ENCODE assay signal across 8 mouse cellular contexts in the genomic region with DNA sequence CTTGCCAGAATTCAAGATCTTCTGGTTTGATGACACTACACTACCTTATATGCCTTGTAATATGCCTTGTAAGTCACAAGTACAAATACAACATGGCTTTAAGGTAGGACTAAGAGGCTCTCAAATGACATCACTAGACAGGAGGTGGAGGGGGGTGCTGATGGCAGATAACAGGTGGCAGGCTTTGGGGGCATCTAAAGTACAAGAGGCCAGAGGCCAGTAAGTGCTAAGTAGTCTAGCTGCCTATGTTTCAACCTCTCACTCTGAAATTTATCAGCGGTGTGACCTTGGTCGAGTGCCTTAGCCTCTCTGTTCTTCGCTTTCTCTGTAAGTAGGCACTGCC. TPM values are rescaled to one million over a fixed set of nuclear protein-coding genes. Genes with fewer than 3 reads are reported as not detected.
DNase-seq lines count a peak whose midpoint lies in the region; ATAC-seq and TF ChIP-seq lines count a peak whose summit lies in the region.

No protein-coding gene starts in this region.

- peak overlapping the region; percentile 98 for H3K9ac ChIP-seq in heart, adult 2 months (ENCODE audit: low read depth, low read length)
- peak overlapping the region; percentile 82 for H3K9ac ChIP-seq in liver, embryonic 11.5 days (ENCODE audit: low read depth, low read length)
- H3K9ac ChIP-seq in stomach, embryonic 16.5 days (ENCODE audit: low read length): peak overlapping the region; percentile 98

- no peak for TF ChIP-seq POLR2A in heart, adult 2 months (IDR thresholded peaks at IDR 0.05; ENCODE audit: insufficient read depth, low read depth, low read length)
- TF ChIP-seq POLR2A in embryonic fibroblast, embryonic 13.5 days (IDR thresholded peaks at IDR 0.05; ENCODE audit: low read depth, low read length): no peak

- H3K36me3 ChIP-seq in heart, adult 2 months (ENCODE audit: control insufficient read depth, insufficient read depth, low read length): peaks cover 22% of the 10 kb centered on the region
- peaks cover 6% of the 10 kb centered on the region for H3K36me3 ChIP-seq in C2C12 (ENCODE audit: control insufficient read depth, insufficient read depth)
- peaks cover 3% of the 10 kb centered on the region; the same call in 1 of the 2 replicates for H3K36me3 ChIP-seq in liver, embryonic 11.5 days (ENCODE audit: control insufficient read depth, insufficient read depth, low read length)
- no peaks in the 10 kb centered on the region for H3K36me3 ChIP-seq in stomach, embryonic 16.5 days (ENCODE audit: control insufficient read depth, insufficient read depth, low read length)

- H3K4me3 ChIP-seq in heart, adult 2 months: peak overlapping the region; percentile 83
- H3K4me3 ChIP-seq in C2C12 (ENCODE audit: insufficient read depth, poor library complexity, severe bottlenecking): peak overlapping the region; percentile 92
- peak overlapping the region; percentile 95 for H3K4me3 ChIP-seq in embryonic fibroblast, embryonic 13.5 days (ENCODE audit: insufficient read depth, low read length)
- H3K4me3 ChIP-seq in liver, embryonic 11.5 days (ENCODE audit: low read depth, low read length): peak overlapping the region; percentile 98
- H3K4me3 ChIP-seq in stomach, embryonic 16.5 days (replicated peaks; ENCODE audit: low read length): peak overlapping the region; percentile 88

- no peaks in the 10 kb centered on the region for H3K9me3 ChIP-seq in liver, embryonic 11.5 days (ENCODE audit: control insufficient read depth, low read length)
- H3K9me3 ChIP-seq in stomach, embryonic 16.5 days (replicated peaks; ENCODE audit: control insufficient read depth, low read length): no peaks in the 10 kb centered on the region

- H3K27me3 ChIP-seq in heart, adult 2 months (ENCODE audit: control insufficient read depth, insufficient read depth, low read length): no peaks in the 10 kb centered on the region
- H3K27me3 ChIP-seq in C2C12 (ENCODE audit: control insufficient read depth, insufficient read depth, insufficient read length): no peaks in the 10 kb centered on the region
- H3K27me3 ChIP-seq in liver, embryonic 11.5 days (replicated peaks; ENCODE audit: control insufficient read depth, insufficient read depth, low read length): no peaks in the 10 kb centered on the region; the same call in 1 of the 2 replicates
- H3K27me3 ChIP-seq in stomach, embryonic 16.5 days (ENCODE audit: control insufficient read depth, insufficient read depth, low read length): no peaks in the 10 kb centered on the region

- no peak for ATAC-seq in liver, embryonic 11.5 days (replicated peaks; ENCODE audit: low FRiP score)
- ATAC-seq in stomach, embryonic 16.5 days (ENCODE audit: insufficient read depth, low FRiP score): no peak

- peaks cover 53% of the 10 kb centered on the region for H3K79me3 ChIP-seq in C2C12 (ENCODE audit: low read depth)

- intact Hi-C loops in heart, adult 2 months (cut with DNase I): loop anchor here (2.0 kb wide), 1 partner anchor 31 kb away; no protein-coding TSS in a partner anchor
- intact Hi-C loops in heart, postnatal 36 days (cut with DNase I): no loop called here
- intact Hi-C loops in left cerebral cortex, postnatal 25 days (cut with DNase I): no loop called here

- 1% methylated on average over 3 of the region's 3 CpGs for WGBS in heart, adult 2 months
- 0% methylated on average over 3 of the region's 3 CpGs for WGBS in liver, embryonic 11.5 days
- WGBS in stomach, embryonic 16.5 days: 0% methylated on average over 3 of the region's 3 CpGs

- H3K27ac ChIP-seq in heart, adult 2 months: peak overlapping the region; percentile 94
- H3K27ac ChIP-seq in embryonic fibroblast, embryonic 13.5 days (ENCODE audit: insufficient read depth, low read length): peak overlapping the region; percentile 45; the same call in 1 of the 2 replicates
- peak overlapping the region; percentile 84; the same call in 1 of the 2 replicates for H3K27ac ChIP-seq in liver, embryonic 11.5 days (ENCODE audit: low read depth, low read length)
- peak overlapping the region; percentile 89 for H3K27ac ChIP-seq in stomach, embryonic 16.5 days (ENCODE audit: low read length)

- peaks cover 6% of the 10 kb centered on the region for H3K79me2 ChIP-seq in heart, adult 2 months (replicated peaks; ENCODE audit: control insufficient read depth, insufficient read depth, low read length)
- H3K79me2 ChIP-seq in C2C12 (ENCODE audit: control insufficient read depth, insufficient read depth): peaks cover 58% of the 10 kb centered on the region

- no peak for DNase-seq in heart, adult 2 months
- no peak for DNase-seq in heart, postnatal 36 days
- peak; percentile 37 for DNase-seq in liver, embryonic 11.5 days (ENCODE audit: low spot score)
- DNase-seq in left cerebral cortex, postnatal 25 days (ENCODE audit: low spot score in 2 of 2): no peak
- DNase-seq in spleen, postnatal 36 days (ENCODE audit: low spot score in 2 of 2): no peak

- TF ChIP-seq CTCF in heart, adult 2 months (IDR thresholded peaks at IDR 0.05): no peak
- no peak for TF ChIP-seq CTCF in C2C12 (IDR thresholded peaks at IDR 0.05; ENCODE audit: control insufficient read depth, insufficient read depth, insufficient read length)
- no peak for TF ChIP-seq CTCF in embryonic fibroblast, embryonic 13.5 days (IDR thresholded peaks at IDR 0.05; ENCODE audit: borderline replicate concordance, insufficient read depth, low read length)

- peak overlapping the region; percentile 90 for H3K4me2 ChIP-seq in liver, embryonic 11.5 days
- peak overlapping the region; percentile 63 for H3K4me2 ChIP-seq in stomach, embryonic 16.5 days (ENCODE audit: low read depth, low read length)

- no peak for TF ChIP-seq EP300 in heart, adult 2 months (IDR thresholded peaks at IDR 0.05; ENCODE audit: insufficient read depth, low read depth, low read length)

- peak overlapping the region; percentile 79 for H3ac ChIP-seq in C2C12 (ENCODE audit: control insufficient read depth, insufficient read length, low read depth)

- H3K4me1 ChIP-seq in heart, adult 2 months (ENCODE audit: control insufficient read depth, insufficient read depth, low read length): peaks cover 15% of the 10 kb centered on the region
- peaks cover 19% of the 10 kb centered on the region for H3K4me1 ChIP-seq in embryonic fibroblast, embryonic 13.5 days (ENCODE audit: control insufficient read depth, insufficient read depth, low read length)
- peaks cover 17% of the 10 kb centered on the region for H3K4me1 ChIP-seq in liver, embryonic 11.5 days (replicated peaks; ENCODE audit: control insufficient read depth, insufficient read depth, low read length)
- H3K4me1 ChIP-seq in stomach, embryonic 16.5 days (ENCODE audit: control insufficient read depth, insufficient read depth, low read length): peaks cover 21% of the 10 kb centered on the region

TF ChIP-seq in C2C12, 6 proteins besides CTCF, POLR2A, EP300 and RAD21:
- TF ChIP-seq MAX (IDR thresholded peaks at IDR 0.05): no peak
- TF ChIP-seq MYOD1 (IDR thresholded peaks at IDR 0.05; ENCODE audit: control insufficient read depth, insufficient read length, low read depth): peak; percentile 70

RNA-seq across cellular contexts. Expression of a gene that starts 0.9 kb away (rescaled TPM):
- total RNA-seq in heart, adult 2 months (2021): 100 to 1,000 TPM; 271 to 299 TPM
- 212 and 344 TPM in 2 replicates for polyA plus RNA-seq in heart, adult 2 months (2012; rRNA removed)
- total RNA-seq in heart, postnatal 36 days (2021): 100 to 1,000 TPM; 253 to 304 TPM
- polyA plus RNA-seq in C2C12 (2012; fragmentation: generic; extraction: Trizol): 197 TPM
- polyA plus RNA-seq in embryonic fibroblast, embryonic 13.5 days (2011; ENCODE audit: insufficient read length, low read depth, missing spikeins): 255 and 279 TPM in 2 replicates
- 221 and 230 TPM in 2 replicates for polyA plus RNA-seq in liver, embryonic 11.5 days (2014; fragmentation: Nextera tagmentation; extraction: Ambion mirVana)
- polyA plus RNA-seq in stomach, embryonic 16.5 days (2015; fragmentation: Nextera tagmentation; extraction: Ambion mirVana): 246 and 267 TPM in 2 replicates
- total RNA-seq in left cerebral cortex, postnatal 25 days (2021): 100 to 1,000 TPM; 330 to 341 TPM

RNA-seq across cellular contexts. Expression of a gene that starts 40.1 kb away (rescaled TPM):
- total RNA-seq in heart, adult 2 months (2021): 100 to 1,000 TPM; 107 to 114 TPM
- polyA plus RNA-seq in heart, adult 2 months (2012; rRNA removed): 67.7 and 131 TPM in 2 replicates
- total RNA-seq in heart, postnatal 36 days (2021): 100 to 1,000 TPM in 1 of 2 experiments, 10 to 100 TPM in 1; 95.1 to 102 TPM
- 181 TPM for polyA plus RNA-seq in C2C12 (2012; fragmentation: generic; extraction: Trizol)
- polyA plus RNA-seq in embryonic fibroblast, embryonic 13.5 days (2011; ENCODE audit: insufficient read length, low read depth, missing spikeins): 336 and 384 TPM in 2 replicates
- polyA plus RNA-seq in liver, embryonic 11.5 days (2014; fragmentation: Nextera tagmentation; extraction: Ambion mirVana): 384 and 414 TPM in 2 replicates
- 468 and 478 TPM in 2 replicates for polyA plus RNA-seq in stomach, embryonic 16.5 days (2015; fragmentation: Nextera tagmentation; extraction: Ambion mirVana)
- 100 to 1,000 TPM; 184 to 185 TPM for total RNA-seq in left cerebral cortex, postnatal 25 days (2021)
